Comparison of ENCODE assay signal across 21 mouse cellular contexts in the genomic region with DNA sequence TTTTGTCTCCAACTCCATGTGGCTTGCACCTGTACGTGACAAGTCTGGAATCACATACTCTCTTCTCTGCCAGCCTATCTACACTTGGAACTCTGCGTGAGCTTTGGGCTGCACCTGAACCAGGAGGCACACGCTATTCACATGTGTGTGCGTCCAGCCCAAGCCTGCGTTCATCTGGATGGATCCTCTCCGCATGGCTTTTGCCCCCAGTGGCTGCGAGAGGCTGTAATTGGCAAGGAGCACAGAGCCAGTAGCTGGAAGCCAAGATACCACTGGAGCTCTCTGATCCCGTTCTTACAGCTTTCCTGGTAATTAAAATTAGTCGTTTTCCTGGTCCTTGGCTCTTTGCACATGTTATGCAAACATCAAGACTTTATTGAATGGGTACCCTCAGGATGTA. TPM values are rescaled to one million over a fixed set of nuclear protein-coding genes. Genes with fewer than 3 reads are reported as not detected.
DNase-seq lines count a peak whose midpoint lies in the region; ATAC-seq and TF ChIP-seq lines count a peak whose summit lies in the region.
"Had no signal": no experiment of that assay in that cellular context is flagged by ENCODE, and none has a peak within 500 bp of the region (broad histone marks: within the 10 kb centered on the region; RNA-seq: fewer than 3 reads in every experiment).

No protein-coding gene starts in this region.

- H3K27ac ChIP-seq in midbrain, embryonic 13.5 days: no peak overlapping the region
- no peak overlapping the region for H3K27ac ChIP-seq in midbrain, embryonic 10.5 days (replicated peaks)
- H3K27ac ChIP-seq in forebrain, embryonic 15.5 days (replicated peaks): no peak overlapping the region
- H3K27ac ChIP-seq in midbrain, postnatal 0 days (ENCODE audit: low read depth, low read length): no peak overlapping the region
- H3K27ac ChIP-seq: embryonic facial prominence, embryonic 10.5 days; intestine, embryonic 15.5 days; kidney, postnatal 0 days; liver, embryonic 12.5 days; lung, embryonic 15.5 days had no signal

- no peaks in the 10 kb centered on the region for H3K36me3 ChIP-seq in midbrain, embryonic 13.5 days
- no peaks in the 10 kb centered on the region for H3K36me3 ChIP-seq in midbrain, embryonic 10.5 days
- no peaks in the 10 kb centered on the region for H3K36me3 ChIP-seq in forebrain, embryonic 15.5 days
- no peaks in the 10 kb centered on the region for H3K36me3 ChIP-seq in midbrain, postnatal 0 days (ENCODE audit: insufficient read depth, low read length)
- H3K36me3 ChIP-seq: embryonic facial prominence, embryonic 10.5 days; intestine, embryonic 15.5 days; liver, embryonic 12.5 days; lung, embryonic 15.5 days had no signal

- H3K27me3 ChIP-seq in midbrain, embryonic 13.5 days: no peaks in the 10 kb centered on the region
- H3K27me3 ChIP-seq in midbrain, embryonic 10.5 days (ENCODE audit: low read depth, poor library complexity, severe bottlenecking): peaks cover 8% of the 10 kb centered on the region; the same call in 1 of the 2 replicates
- H3K27me3 ChIP-seq in forebrain, embryonic 15.5 days: no peaks in the 10 kb centered on the region
- no peaks in the 10 kb centered on the region for H3K27me3 ChIP-seq in midbrain, postnatal 0 days (ENCODE audit: insufficient read depth, low read length)

- 0 out of 2 replicates have a peak, but pooled peaks have one; percentile 15 for ATAC-seq in midbrain, embryonic 13.5 days
- no peak for ATAC-seq in forebrain, embryonic 15.5 days (replicated peaks)
- no peak for ATAC-seq in midbrain, postnatal 0 days (ENCODE audit: low FRiP score)
- ATAC-seq in megakaryocyte, adult 5-6 weeks (ENCODE audit: poor library complexity, severe bottlenecking): no peak
- ATAC-seq: intestine, embryonic 15.5 days; liver, embryonic 12.5 days; Patski had no signal

- peak; percentile 39; the same call in 1 of the 2 replicates for TF ChIP-seq CTCF in midbrain, postnatal 0 days (IDR thresholded peaks at IDR 0.05)

- H3K4me2 ChIP-seq in midbrain, embryonic 13.5 days (replicated peaks): no peak overlapping the region
- peak overlapping the region; percentile 9 for H3K4me2 ChIP-seq in forebrain, embryonic 15.5 days (replicated peaks)
- H3K4me2 ChIP-seq in midbrain, postnatal 0 days (ENCODE audit: low read depth, low read length, poor library complexity, severe bottlenecking): peak overlapping the region; percentile 34
- H3K4me2 ChIP-seq: intestine, embryonic 15.5 days; liver, embryonic 12.5 days; lung, embryonic 15.5 days had no signal

- no peak overlapping the region for H3K4me3 ChIP-seq in midbrain, embryonic 13.5 days (replicated peaks)
- H3K4me3 ChIP-seq in midbrain, embryonic 10.5 days: no peak overlapping the region
- H3K4me3 ChIP-seq in forebrain, embryonic 15.5 days: no peak overlapping the region
- H3K4me3 ChIP-seq in midbrain, postnatal 0 days (ENCODE audit: low read depth, low read length): 0 out of 2 replicates have a peak overlapping the region, but pooled peaks have one; percentile 1
- H3K4me3 ChIP-seq: erythroblast, embryonic 14.5 days; intestine, embryonic 15.5 days; liver, embryonic 12.5 days; lung, embryonic 15.5 days; myocyte had no signal

- DNase-seq in cerebellum, postnatal 25 days: peak; percentile 22 to 31
- no peak for DNase-seq in cerebellum, adult 9-11 months
- DNase-seq in midbrain, embryonic 10.5 days (ENCODE audit: low spot score): no peak
- DNase-seq in midbrain, postnatal 0 days (ENCODE audit: low spot score): peak; percentile 40
- DNase-seq in heart, adult 9 months (ENCODE audit: low spot score in 2 of 2): no peak
- DNase-seq: cerebellum, adult 11-12 months; heart, adult 11 months; layer of hippocampus, adult 9-11 months; thymus, postnatal 36 days had no signal

- WGBS in midbrain, embryonic 13.5 days: 67% methylated on average over 9 of the region's 9 CpGs
- 80% methylated on average over 9 of the region's 9 CpGs for WGBS in midbrain, embryonic 10.5 days
- 41% methylated on average over 9 of the region's 9 CpGs for WGBS in forebrain, embryonic 15.5 days
- WGBS in midbrain, postnatal 0 days: 45% methylated on average over 9 of the region's 9 CpGs

- no peak overlapping the region for H3K9ac ChIP-seq in midbrain, embryonic 13.5 days (replicated peaks)
- no peak overlapping the region for H3K9ac ChIP-seq in forebrain, embryonic 15.5 days (replicated peaks)
- H3K9ac ChIP-seq in midbrain, postnatal 0 days (replicated peaks; ENCODE audit: low read length, poor library complexity, severe bottlenecking): no peak overlapping the region
- H3K9ac ChIP-seq: intestine, embryonic 15.5 days; liver, embryonic 12.5 days; lung, embryonic 15.5 days had no signal

- H3K4me1 ChIP-seq in midbrain, embryonic 13.5 days (replicated peaks): peaks cover 11% of the 10 kb centered on the region
- peaks cover 9% of the 10 kb centered on the region for H3K4me1 ChIP-seq in midbrain, embryonic 10.5 days
- H3K4me1 ChIP-seq in forebrain, embryonic 15.5 days: peaks cover 23% of the 10 kb centered on the region
- peaks cover 3% of the 10 kb centered on the region; the same call in 1 of the 2 replicates for H3K4me1 ChIP-seq in midbrain, postnatal 0 days (ENCODE audit: insufficient read depth, low read length)
- H3K4me1 ChIP-seq: intestine, embryonic 15.5 days; liver, embryonic 12.5 days; lung, embryonic 15.5 days had no signal

- no peaks in the 10 kb centered on the region for H3K9me3 ChIP-seq in midbrain, embryonic 13.5 days
- no peaks in the 10 kb centered on the region for H3K9me3 ChIP-seq in midbrain, embryonic 10.5 days (replicated peaks)
- H3K9me3 ChIP-seq in forebrain, embryonic 15.5 days: no peaks in the 10 kb centered on the region
- H3K9me3 ChIP-seq in midbrain, postnatal 0 days (ENCODE audit: low read length): no peaks in the 10 kb centered on the region
- H3K9me3 ChIP-seq: embryonic facial prominence, embryonic 10.5 days; intestine, embryonic 15.5 days; liver, embryonic 12.5 days; lung, embryonic 15.5 days had no signal

RNA-seq across cellular contexts. Expression of a gene that starts 1.1 kb away (rescaled TPM):
- polyA plus RNA-seq in midbrain, embryonic 13.5 days (2015; fragmentation: Nextera tagmentation; extraction: Ambion mirVana): 7.7 and 9.4 TPM in 2 replicates
- polyA plus RNA-seq in midbrain, embryonic 10.5 days (2016; fragmentation: Nextera tagmentation; extraction: Ambion mirVana): 0.63 and 1.9 TPM in 2 replicates
- 13.2 and 13.4 TPM in 2 replicates for polyA plus RNA-seq in forebrain, embryonic 15.5 days (2015; fragmentation: Nextera tagmentation; extraction: Ambion mirVana)
- 23.7 and 32.5 TPM in 2 replicates for total RNA-seq in midbrain, postnatal 0 days (2014; rRNA removed)
- polyA plus RNA-seq in midbrain, postnatal 0 days (2015; fragmentation: Nextera tagmentation; extraction: Ambion mirVana): 19.4 and 24.8 TPM in 2 replicates
- total RNA-seq in megakaryocyte, adult 5-6 weeks (2015): not detected in 2 replicates
- total RNA-seq in megakaryocyte, adult 5-6 weeks (2017): not detected in 2 replicates
- total RNA-seq: megakaryocyte progenitor cell, adult 5-6 weeks had no signal
- polyA plus RNA-seq: erythroblast, embryonic 14.5 days; liver, embryonic 12.5 days; myocyte; Patski had no signal

Comparison
In these comparisons a context has a peak if more than half of its experiments do, and no peak if none do; other contexts are left out.
1. DNase-seq: peak in cerebellum, postnatal 25 days (2 of 2) and midbrain, postnatal 0 days (single experiment); none in cerebellum, adult 9-11 months (single experiment), midbrain, embryonic 10.5 days (single experiment) and heart, adult 9 months (0 of 2).